Mouse (Mus musculus): ENCODE measurements around the gene Olfr1176. TPM values are rescaled to one million over a fixed set of nuclear protein-coding genes. Genes with fewer than 3 reads are reported as not detected.

Gene Olfr1176
- not detected for polyA plus RNA-seq (2017; shearing (Covaris generic))

DNA sequence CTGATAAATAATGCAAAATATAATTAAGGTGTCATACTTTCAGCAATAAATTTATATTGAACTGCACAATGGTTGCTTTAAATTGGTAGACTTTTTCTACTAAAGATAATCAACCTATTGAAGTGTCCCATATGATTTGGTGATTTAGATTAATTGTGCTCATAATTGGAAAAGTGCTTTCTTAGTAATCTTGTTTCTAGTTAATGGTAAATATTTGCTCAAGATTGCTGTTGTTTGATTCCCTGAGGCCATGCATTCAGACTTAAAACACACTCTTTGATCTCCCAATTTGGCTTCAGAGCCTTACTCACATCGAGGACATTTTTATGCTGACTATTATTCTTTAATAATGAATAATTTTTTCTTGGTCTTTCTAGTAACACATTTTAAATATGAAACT lies at the start of gene Olfr1176:
Olfr1176 (plus strand) TSS at position 301 of the 400 bp plus-strand sequence.
- no peak for ATAC-seq

DNA sequence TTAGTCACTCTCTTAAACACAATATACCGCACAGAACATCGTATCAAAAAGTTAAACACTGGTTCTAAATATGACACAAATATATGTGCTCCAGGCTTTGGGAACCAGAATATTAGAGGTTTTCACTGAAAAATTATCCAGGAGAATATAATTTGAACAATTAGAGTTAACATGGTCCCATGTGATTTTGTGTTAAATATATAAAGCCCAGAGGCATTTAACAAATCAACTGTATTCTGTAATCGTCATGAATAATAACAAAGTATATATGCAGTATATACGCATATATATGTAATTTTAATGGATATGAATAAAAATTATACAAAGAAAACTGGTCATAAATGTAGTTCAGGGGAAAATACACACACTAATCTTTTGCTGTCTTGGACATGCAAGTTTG lies 21.5 kb upstream of the Olfr1176 start, which contains the start of gene Olfr1174-ps:
Olfr1174-ps (minus strand) TSS at position 101 of the 400 bp plus-strand sequence.
- no peak for ATAC-seq

DNA sequence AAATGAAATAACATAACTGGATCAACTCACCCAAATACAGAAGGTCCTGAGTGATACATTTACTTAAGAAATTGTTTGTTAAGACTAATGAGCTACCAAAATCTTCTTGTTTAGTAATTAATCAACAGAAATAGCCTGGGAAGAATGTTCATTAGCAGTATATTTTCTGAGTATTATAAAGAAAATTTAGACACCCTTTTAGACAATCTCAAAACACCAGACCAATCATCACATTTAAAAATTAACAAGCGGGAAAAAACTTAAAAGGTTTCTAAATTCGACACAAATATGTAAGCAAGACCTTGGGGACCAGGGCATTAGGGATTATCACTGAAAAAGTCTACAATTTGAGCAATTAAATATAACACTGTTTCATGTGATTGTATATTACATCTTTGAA lies 9.4 kb upstream of the Olfr1176 start, which contains the start of gene Olfr1175-ps:
Olfr1175-ps (minus strand) TSS at position 101 of the 400 bp plus-strand sequence.
- no peak for ATAC-seq

GRCm38 (mm10) chr2:88346392-88346791 lies 9.9 kb downstream of the Olfr1176 start, which contains the start of gene Olfr1177-ps:
Gene Olfr1177-ps (minus strand): TSS chr2:88346492.
- no peak for ATAC-seq

GRCm38 (mm10) chr2:88356304-88356703 lies 19.8 kb downstream of the Olfr1176 start:
- no peak for ATAC-seq

DNA sequence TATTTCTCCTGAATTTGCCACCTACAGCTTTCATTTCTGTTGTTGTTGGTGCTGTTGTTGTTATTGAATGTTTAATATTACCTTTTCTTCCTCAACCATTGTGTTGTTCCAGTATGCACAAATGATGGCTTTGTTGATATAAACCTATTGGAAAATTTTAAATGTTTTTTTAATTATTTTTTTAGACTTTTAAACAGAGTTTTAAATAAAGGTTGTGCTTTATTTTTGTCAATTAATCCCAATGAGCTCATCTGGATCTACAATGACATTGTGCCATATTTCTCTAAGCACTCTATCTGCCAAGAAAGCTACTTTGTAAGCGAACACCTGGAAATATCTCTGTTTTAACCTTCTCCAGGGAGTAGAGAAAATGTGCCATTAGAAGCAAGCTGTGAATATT lies 50.2 kb downstream of the Olfr1176 start, which contains the start of gene Olfr1178:
Olfr1178 (plus strand) TSS at position 301 of the 400 bp plus-strand sequence.
- ATAC-seq, result no peak

Other genes with a start within 250 kb of the Olfr1176 start
- not detected for gene Olfr1164, start 242.8 kb upstream of the Olfr1176 start, polyA plus RNA-seq (2017; shearing (Covaris generic))
- gene Olfr1166, start 208.4 kb upstream of the Olfr1176 start, polyA plus RNA-seq (2017; shearing (Covaris generic)), result not detected
- not detected for gene Olfr1167, start 181.5 kb upstream of the Olfr1176 start, polyA plus RNA-seq (2017; shearing (Covaris generic))
- gene Olfr1168, start 154.8 kb upstream of the Olfr1176 start, polyA plus RNA-seq (2017; shearing (Covaris generic)), result not detected
- gene Olfr1170, start 108.4 kb upstream of the Olfr1176 start, polyA plus RNA-seq (2017; shearing (Covaris generic)), result not detected
- under 1 TPM in 1 of 2 experiments, not detected in 1; 0.13 TPM for gene Olfr1173, start 56.8 kb upstream of the Olfr1176 start, polyA plus RNA-seq (2017; shearing (Covaris generic))
- not detected for gene Olfr1174-ps, start 21.6 kb upstream of the Olfr1176 start, polyA plus RNA-seq (2017; shearing (Covaris generic))
- gene Olfr1175-ps, start 9.5 kb upstream of the Olfr1176 start, polyA plus RNA-seq (2017; shearing (Covaris generic)), result not detected
- not detected for gene Olfr1177-ps, start 9.8 kb downstream of the Olfr1176 start, polyA plus RNA-seq (2017; shearing (Covaris generic))
- gene Olfr1178, start 50.3 kb downstream of the Olfr1176 start, polyA plus RNA-seq (2017; shearing (Covaris generic)), result under 1 TPM in 1 of 2 experiments, not detected in 1; 0.17 TPM
- gene Olfr1179, start 69.7 kb downstream of the Olfr1176 start, polyA plus RNA-seq (2017; shearing (Covaris generic)), result not detected
- gene Olfr1180, start 82.4 kb downstream of the Olfr1176 start, polyA plus RNA-seq (2017; shearing (Covaris generic)), result not detected
- not detected for gene Olfr1181, start 89.5 kb downstream of the Olfr1176 start, polyA plus RNA-seq (2017; shearing (Covaris generic))
- gene Gm13757, start 112.4 kb downstream of the Olfr1176 start, polyA plus RNA-seq (2017; shearing (Covaris generic)), result not detected
- gene Olfr1183, start 118.1 kb downstream of the Olfr1176 start, polyA plus RNA-seq (2017; shearing (Covaris generic)), result not detected
- gene Olfr1184, start 146.9 kb downstream of the Olfr1176 start, polyA plus RNA-seq (2017; shearing (Covaris generic)), result not detected
- under 1 TPM in 1 of 2 experiments, not detected in 1; 0.44 TPM for gene Olfr1185-ps1, start 156.6 kb downstream of the Olfr1176 start, polyA plus RNA-seq (2017; shearing (Covaris generic))
- gene Olfr1186, start 181.8 kb downstream of the Olfr1176 start, polyA plus RNA-seq (2017; shearing (Covaris generic)), result not detected
- gene Olfr1188, start 220.2 kb downstream of the Olfr1176 start, polyA plus RNA-seq (2017; shearing (Covaris generic)), result not detected
- gene Olfr1189, start 249.7 kb downstream of the Olfr1176 start, polyA plus RNA-seq (2017; shearing (Covaris generic)), result not detected